Mouse (Mus musculus) forelimb bud, embryonic 11.5 days (tissue): ENCODE measurements around the gene H2-Ke6.
"Not testable (repeated sequence)": the region's sequence is repeated elsewhere in the genome, so short reads cannot be mapped to it uniquely, and the experiment has no call there.

ENCODE experiments used
- DNase-seq: peaks from one replicate; pipeline ENCODE4 v3.0.0-alpha.2; 2012; ENCODE audit warnings: low read depth, low spot score

The H2-Ke6 gene

DNA sequence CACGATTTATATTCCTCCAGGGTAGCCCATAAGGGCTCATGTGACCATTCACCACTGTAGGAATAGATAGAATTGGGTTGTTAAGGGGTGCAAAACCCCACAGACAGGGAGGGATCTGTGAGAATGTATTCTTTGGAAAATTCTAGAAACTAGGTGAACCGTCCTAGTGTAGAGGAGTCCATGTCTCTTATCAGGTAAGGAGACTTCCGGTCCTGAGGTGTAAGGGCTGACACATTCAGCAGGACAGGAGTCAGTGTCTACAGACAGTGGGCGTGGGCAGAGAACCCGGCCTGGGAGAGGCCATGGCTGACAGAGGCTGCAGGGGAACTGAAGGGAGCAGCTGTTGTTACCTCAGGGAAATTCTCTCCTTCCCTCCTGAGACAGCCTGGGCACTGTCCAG lies 29.2 kb downstream of the H2-Ke6 start:
- not testable (repeated sequence) for DNase-seq

DNA sequence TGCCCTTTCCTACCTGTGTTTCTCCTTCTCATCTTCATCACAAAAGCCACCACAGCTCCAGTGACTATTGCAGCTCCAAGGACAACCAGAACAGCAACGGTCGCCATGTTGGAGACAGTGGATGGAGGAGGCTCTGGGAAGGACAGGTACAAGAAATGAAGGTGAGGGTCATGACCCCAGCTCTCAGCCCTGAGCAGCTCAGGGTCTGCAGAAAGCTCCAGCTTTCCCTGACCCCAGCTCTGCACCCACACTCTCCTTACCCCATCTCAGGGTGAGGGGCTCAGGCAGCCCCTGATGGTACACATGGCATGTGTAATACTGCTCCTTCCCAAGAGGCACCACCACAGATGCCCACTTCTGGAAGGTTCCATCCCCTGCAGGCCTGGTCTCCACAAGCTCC lies 30.8 kb downstream of the H2-Ke6 start:
- not testable (repeated sequence) for DNase-seq

DNA sequence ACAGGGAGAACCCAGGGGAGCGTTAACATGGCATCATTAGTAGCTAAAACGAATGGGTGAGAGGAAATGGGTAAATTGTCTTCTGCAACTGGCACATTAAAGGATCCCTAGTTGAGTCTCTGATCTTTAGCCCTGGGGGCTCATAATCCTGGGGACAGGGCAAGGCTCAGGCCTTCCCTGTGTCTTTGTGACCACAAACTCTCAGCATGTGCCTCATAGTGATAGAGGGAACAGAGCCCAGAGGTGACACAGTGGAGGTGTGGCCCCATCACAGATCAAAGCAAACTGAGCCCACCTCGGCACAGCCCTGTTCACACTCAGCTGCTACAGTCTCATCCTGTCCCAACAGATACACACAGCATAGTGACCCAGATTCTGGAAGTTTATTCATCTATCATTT lies 32.2 kb downstream of the H2-Ke6 start:
- DNase-seq, result no peak

DNA sequence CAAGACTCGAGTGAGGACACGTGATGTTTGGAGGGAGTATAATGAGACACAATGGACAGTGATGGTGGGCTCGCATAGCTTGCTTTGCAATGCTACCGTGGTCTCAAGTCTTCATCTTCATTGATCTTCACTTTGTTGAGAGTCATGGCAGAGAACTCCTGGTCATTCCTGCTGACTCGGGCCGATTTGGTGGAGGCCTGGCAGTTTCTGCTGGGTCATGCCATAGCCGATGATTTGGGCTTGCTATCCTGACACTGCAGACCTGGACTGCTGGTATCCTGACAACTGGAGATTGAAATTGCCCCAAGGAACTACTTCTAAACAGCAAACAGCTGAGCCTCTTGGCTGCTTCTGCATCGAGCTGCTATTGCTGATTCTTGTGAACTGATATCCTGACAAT lies 32.9 kb downstream of the H2-Ke6 start:
- DNase-seq, result no peak

DNA sequence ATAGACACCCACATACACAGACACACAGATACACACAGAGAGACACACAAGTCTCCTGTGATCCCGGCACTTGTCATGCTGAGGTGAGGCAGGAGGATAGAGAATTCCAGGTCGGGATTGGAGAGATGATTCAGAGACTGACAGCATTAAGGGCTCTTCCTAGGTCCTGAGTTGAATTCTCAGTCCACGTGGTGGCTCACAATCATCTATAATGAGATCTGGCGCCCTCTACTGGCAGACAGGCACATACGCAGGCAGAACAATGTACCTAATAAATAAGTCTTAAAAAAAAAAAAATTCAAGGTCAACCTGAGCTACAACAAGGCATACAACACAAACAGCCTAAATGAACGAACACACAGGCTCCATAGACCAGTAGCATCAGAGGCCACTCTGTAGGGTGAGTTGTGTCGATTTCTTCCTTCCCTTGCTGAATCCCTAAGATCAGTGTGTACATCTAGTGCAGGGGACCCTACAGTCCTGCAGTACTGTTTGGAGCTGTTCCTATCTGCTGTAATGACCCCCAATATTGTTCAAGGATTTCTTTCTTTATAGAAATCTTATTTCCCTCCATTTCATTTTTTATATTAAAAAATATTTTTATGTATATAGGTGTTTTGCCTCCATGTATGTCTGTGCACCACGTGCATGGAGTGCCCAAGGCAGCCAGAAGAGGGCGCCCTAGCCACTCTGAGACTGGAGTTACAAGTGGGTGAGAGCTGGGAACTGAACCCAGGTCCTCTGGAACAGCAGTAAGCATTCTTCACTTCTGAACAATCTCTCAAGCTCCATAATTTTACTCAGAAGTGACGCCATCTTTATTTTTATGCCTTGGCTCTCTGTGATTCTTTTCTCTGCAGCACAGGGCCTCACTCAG lies 35.8 kb downstream of the H2-Ke6 start:
- DNase-seq, result peak; percentile 73

DNA sequence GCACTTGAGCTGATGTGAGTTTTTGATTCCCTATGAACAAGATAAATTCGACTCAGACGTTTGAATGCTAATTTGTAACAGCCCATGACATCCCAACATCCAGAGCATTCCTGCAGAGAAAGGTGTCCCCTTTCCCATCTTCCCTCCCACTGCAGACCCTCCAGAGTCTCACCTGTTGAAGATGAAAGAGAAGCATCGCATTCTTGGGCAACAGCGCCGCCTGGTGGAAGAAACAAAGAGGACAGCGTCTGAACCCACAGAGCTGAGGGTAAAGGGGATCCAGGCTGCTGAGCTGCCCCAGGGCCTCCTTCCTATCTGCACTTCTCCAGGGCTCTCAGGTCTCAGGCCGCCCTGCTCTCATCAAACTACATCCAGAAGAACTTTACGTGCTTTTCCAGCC lies 45.7 kb downstream of the H2-Ke6 start:
- DNase-seq, result not testable (repeated sequence)

DNA sequence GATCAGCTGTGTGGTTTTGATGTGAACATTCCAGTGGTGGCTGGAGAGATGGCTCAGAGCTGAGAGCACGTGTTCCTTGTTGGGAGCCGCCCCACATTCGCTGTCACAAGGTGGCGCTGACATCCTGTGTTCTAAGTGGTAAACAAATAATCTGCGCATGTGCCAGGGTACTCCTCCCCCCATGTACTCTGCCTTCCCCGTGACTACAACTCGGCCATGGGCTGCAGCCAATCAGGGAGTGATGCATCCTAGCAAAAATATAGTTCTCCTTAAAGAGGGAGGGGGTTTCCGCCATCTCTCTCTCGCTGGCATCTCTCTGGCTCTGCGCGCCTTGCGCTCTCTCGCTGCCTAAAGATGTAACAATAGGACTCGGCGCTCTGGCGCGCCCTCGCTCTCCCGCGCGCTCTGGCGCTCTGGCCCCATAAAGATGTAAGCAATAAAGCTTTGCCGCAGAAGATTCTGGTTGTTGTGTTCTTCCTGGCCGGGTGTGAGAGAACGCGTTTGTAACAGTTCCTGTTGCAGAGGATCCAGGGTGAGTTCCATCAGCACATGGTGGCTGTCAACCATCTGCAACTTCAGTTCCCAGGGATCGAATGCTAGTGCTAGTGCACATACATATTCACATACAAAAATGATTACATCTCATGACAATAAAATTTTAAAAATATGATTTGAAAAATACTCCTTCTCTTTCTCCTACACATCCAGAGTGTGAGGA lies 46.5 kb downstream of the H2-Ke6 start:
- DNase-seq, result not testable (repeated sequence)

DNA sequence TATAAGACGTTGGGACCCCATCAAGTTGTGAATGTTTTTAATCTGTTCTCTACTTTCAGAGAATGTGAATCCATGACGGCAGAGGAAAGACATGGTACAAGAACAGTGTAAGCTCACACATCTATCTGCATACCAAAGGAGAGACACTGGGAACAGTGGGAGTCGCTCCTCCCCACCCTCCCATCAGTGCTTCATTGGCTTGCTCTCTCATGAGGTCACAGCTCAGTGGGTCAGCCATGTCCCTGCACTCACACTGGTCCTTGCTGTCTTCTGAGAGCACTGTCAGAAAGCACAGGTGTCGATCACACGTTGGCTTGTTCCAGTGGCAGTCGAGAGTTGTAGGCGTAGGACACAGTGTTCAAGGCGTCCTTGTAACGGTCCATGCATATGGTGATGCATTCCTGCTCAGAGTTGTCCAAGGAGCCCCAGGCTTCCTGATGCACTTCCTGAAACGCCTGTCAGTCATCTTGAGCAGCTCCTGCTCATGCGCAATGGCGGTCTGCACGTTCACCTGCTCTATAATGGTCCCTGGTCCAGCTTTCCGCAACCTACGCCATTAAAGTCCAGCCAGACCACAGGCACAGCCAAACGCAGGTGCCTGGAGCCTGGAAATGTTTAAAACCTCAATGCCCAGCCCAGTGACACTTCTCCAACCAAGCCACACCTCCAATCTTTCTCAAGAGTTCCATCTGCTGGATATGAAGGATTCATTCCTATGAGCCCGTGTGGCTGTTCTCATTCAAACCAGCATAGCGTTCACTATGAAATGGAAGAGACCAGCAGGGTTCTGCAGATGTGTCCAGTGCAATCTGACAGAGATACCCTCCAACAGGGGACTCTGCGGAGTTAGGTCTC lies 47.5 kb downstream of the H2-Ke6 start:
- DNase-seq, result no peak

DNA sequence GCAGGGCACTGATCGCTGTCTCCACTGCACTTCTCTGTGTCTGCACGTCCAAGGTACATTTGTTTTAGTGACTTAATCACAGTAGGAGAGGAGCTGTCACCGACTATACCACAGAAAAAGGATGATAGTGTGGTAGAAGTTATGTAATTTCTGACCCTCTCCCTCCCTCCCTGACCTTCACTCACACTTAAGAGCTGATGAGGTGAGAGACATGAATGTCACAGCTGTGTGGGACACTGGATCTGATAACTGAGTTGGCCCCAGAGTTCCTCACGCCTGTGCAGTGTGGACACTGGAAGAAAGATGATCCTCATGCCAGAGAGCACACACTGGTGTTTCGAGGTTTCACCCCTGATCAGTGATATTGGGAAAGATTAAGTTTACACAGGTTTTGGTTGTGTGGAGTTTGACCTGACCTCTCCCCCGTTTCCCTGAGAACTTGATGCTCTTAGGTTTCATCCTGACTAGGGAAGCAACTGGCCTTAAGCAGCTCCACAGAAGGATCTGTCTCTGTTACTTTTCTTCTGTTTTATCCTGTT lies 48.3 kb downstream of the H2-Ke6 start:
- DNase-seq, result no peak

DNA sequence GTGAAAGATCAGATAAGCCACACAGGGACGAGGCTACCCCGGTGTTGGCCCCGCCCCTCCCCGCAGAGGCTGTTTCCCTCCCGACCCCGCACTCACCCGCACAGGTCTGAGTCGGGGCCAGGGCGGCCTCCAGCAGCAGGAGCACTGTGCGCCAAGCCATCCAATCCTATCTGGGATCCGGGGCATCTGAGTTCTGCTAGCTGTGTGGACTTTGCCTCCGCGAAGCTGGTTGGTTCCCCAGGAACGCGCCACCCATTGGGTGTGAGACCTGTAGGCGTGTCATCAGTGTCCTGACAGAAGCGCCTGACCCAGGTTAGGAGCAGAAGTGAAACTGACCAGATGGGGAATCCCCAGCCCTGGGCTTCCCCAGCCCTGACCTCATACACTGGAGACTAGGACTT lies 49.2 kb downstream of the H2-Ke6 start:
- no peak for DNase-seq

DNA sequence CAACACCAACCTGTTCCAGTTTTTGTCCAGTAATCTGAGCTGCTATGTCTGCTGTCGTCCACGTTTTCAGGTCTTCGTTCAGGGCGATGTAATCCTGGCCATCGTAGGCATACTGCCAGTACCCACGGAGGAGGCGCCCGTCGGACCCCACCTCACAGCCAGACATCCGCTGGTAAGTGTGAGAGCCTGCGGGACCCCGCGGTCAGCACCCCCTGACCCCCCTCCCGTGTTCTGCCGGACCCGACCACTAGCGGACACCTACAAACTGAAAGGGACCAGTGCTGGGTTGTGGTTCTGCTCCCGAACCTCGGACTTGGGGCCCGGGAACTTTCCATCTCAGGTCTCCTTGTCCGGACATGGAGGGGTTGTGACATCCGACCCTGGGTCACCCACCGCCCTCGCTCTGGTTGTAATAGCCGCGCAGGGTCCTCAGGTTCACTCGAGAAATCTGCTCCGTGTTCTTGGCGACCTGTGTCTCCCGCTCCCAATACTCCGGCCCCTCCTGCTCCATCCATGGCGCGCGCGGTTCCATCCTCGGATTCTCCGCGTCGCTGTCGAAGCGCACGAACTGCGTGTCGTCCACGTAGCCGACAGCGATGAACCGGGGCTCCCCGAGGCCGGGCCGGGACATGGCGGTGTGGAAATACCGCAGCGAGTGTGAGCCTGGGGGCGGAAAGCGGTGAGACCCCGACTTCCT lies 49.9 kb downstream of the H2-Ke6 start:
- no peak for DNase-seq
